Mouse (Mus musculus) CH12.LX (cell line): ENCODE measurements around the gene Bcl9l.

Experiments
- CHD1 ChIP-seq: IDR thresholded peaks from 2 replicates; pipeline ENCODE4 v1.6.1; 2012; ENCODE audit warnings: low read depth, low read length, improper control_type of control experiment, inconsistent platforms
- CTCF ChIP-seq, 2 experiments: IDR thresholded peaks in 1 of 2; conservative IDR thresholded peaks in 1 of 2; 2 replicates each; pipeline ENCODE4 v1.5.1; 2011 to 2012; ENCODE audit warnings: low read depth in 2 of 2, low read length in 2 of 2, improper control_type of control experiment in 1 of 2, inconsistent platforms in 1 of 2, mild to moderate bottlenecking in 1 of 2, moderate library complexity in 1 of 2
- EP300 ChIP-seq: IDR thresholded peaks from 2 replicates; pipeline ENCODE4 v1.6.1; 2011; ENCODE audit warnings: low read length, improper control_type of control experiment
- GABPA ChIP-seq: IDR thresholded peaks from 2 replicates; pipeline ENCODE4 v1.6.1; 2012; ENCODE audit warnings: low read depth, low read length, improper control_type of control experiment, inconsistent platforms; ENCODE audit not compliant: insufficient replicate concordance
- HCFC1 ChIP-seq: IDR thresholded peaks from 2 replicates; pipeline ENCODE4 v1.6.1; 2012; ENCODE audit warnings: low read depth, mild to moderate bottlenecking, inconsistent platforms, low read length, improper control_type of control experiment
- IRF4 ChIP-seq: IDR thresholded peaks from 2 replicates; pipeline ENCODE4 v1.6.1; 2014; ENCODE audit warnings: low read depth, mild to moderate bottlenecking, inconsistent platforms, low read length, improper control_type of control experiment
- MAFK ChIP-seq: IDR thresholded peaks from 2 replicates; pipeline ENCODE4 v1.6.1; 2011; ENCODE audit warnings: low read length, improper control_type of control experiment; ENCODE audit not compliant: insufficient replicate concordance
- POLR2A ChIP-seq: IDR thresholded peaks from 2 replicates; pipeline ENCODE4 v1.6.1; 2011; ENCODE audit warnings: low read depth, mild to moderate bottlenecking, improper control_type of control experiment, low read length
- RCOR1 ChIP-seq: conservative IDR thresholded peaks from 2 replicates; pipeline ENCODE4 v1.6.1; 2012; ENCODE audit warnings: low read depth, mild to moderate bottlenecking, inconsistent platforms, low read length, improper control_type of control experiment
- SMC3 ChIP-seq: IDR thresholded peaks from 2 replicates; pipeline ENCODE4 v1.6.1; 2011; ENCODE audit warnings: low read depth, low read length, improper control_type of control experiment
- USF1 ChIP-seq: IDR thresholded peaks from 2 replicates; pipeline ENCODE4 v1.6.1; 2014; ENCODE audit warnings: low read depth, mild to moderate bottlenecking, inconsistent platforms, low read length, improper control_type of control experiment
- ZNF384 ChIP-seq: IDR thresholded peaks from 2 replicates; pipeline ENCODE4 v1.6.1; 2012; ENCODE audit warnings: low read depth, low read length, improper control_type of control experiment, inconsistent platforms

DNA sequence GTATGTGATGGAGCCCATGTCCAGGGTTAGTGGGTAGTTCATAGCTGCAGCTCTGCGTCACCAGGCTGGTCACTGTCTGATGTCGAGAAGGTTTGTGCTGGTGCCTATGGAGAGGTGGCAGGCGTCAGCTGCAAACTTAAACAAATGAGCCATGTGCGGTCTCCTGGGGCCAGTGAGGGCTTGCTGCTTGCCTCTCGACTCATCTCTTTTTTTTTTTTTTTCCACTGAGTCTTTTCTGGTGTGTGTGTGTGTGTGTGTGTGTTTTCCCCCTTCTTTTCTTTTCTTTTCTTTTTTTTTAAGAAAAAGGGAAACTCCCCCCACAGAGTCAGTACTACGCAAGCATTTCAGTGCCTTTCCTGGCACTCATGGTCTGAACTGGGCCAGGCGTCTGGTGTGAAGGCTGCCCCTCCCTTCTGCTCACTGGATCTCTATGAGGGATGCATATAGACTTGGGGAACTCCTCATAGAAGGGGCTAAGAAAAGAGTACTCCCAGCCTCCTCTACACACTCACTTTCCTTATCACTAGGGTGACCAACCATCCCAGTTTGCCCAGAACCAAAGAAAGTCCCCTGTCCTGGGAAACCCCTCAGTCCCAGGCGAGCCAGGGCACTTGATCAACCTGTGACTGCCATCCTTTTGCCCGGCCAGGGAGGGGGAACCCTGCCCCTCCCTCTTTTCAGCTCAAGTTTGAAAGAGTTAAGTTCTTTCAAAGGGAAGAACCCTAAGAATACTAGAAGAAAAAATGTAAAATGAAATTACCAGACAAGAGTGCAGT, 43.9 kb downstream of the Bcl9l start:
- TF ChIP-seq ZNF384 (peak; percentile 100), POLR2A (peak; percentile 54), HCFC1 (peak; percentile 65; the same call in 1 of the 2 replicates), SMC3 (peak; percentile 54), CTCF (conservative IDR thresholded peaks at IDR 0.05 in 1 of 2, IDR thresholded peaks at IDR 0.05 in 1 of 2; ENCODE audit: low read depth in 2 of 2, low read length in 2 of 2) (0 out of 4 replicates have a peak, but pooled peaks of 1 of the 2 experiments have one; percentile 5), CHD1 (peak; percentile 81; the same call in 1 of the 2 replicates), MAFK (peak; percentile 90), USF1 (no peak), GABPA (0 out of 2 replicates have a peak, but pooled peaks have one; percentile 19), RCOR1 (peak; percentile 97), IRF4 (peak; percentile 93), EP300 (peak; percentile 98)
